Mouse (Mus musculus): ENCODE data around the gene Wdr25.
A peak's percentile ranks its signal among the peaks of the same experiment; 100 is the strongest.
"Not testable (repeated sequence)": the region's sequence is repeated elsewhere in the genome, so short reads cannot be mapped to it uniquely, and the experiment has no call there.

Wdr25 gene

GRCm38 (mm10) chr12:108892989-108893714 lies at the start of gene Wdr25:
Wdr25 (plus strand) TSS chr12:108893631.
- DNase-seq (ENCODE audit: low read depth in 1 of 2, low spot score in 2 of 2) = peak; percentile 35 to 45

GRCm38 (mm10) chr12:108848033-108848432 lies 45.4 kb upstream of the Wdr25 start:
- not testable (repeated sequence) for DNase-seq (ENCODE audit: low read depth in 1 of 2, low spot score in 2 of 2)

DNA sequence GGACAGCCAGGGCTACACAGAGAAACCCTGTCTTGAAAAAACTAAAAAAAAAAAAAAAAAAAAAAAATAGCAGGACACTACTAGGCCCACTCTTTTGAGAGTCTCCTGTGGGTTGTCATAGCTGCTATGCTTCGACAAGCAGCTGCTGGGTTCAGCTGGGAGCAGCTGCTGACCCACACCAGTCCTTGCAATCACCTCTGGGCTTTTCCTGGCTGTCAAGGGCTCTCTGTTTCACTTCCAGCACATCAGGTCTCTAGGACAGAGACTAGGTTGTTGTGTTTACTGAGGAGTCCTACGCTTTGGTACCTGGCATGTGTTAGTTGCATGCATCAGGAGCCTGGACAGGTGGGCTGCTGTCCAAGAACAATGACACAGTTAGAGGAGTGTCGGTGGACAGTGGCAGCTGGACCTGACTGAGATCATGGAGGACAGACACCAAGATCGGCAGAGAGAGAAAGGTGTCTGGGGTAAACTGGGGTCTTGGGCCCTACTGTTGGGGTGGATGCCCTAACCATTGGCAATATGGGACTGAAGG lies 43.9 kb upstream of the Wdr25 start:
- no peak for DNase-seq (ENCODE audit: low read depth in 1 of 2, low spot score in 2 of 2)

DNA sequence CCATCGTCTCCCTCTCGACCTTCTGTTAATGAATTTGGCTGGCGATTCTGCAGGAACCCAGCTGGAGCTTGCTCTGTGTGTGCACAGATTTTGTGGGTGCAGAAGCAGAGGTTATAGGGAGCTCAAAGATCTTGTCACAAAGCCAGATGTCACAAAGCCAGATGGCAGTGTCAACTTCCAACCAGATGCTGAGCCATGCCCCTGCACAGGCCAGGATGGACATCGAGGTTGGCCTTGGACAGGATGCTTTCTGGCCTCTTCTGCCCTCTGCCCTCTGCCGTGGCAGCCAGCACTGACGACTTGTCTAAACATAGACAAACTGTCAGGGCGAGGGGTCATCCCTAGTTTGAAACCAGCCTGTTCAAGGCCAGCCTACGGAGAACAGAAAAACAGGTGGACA lies 43.3 kb upstream of the Wdr25 start:
- no peak for DNase-seq (ENCODE audit: low read depth in 1 of 2, low spot score in 2 of 2)

DNA sequence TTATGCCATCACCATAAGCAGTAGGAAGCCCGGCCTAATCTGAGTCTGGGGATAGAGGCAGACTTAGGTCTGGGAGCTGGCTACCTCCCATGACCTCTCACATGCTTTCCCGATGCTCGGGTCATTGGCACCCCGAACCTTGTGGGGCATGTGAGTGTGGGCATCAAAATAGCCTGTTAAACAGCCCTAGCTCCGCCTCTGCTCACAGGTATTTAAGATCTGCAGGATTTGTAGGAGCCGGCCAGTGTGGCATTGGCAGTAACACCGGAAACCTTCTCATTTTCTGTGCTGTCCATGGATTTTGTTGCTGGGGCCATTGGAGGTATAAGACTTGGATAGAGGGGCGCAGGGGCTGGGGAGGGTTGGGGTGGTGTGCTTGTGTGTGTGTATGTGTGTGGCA lies 42.5 kb upstream of the Wdr25 start:
- DNase-seq (ENCODE audit: low read depth in 1 of 2, low spot score in 2 of 2) = no peak

GRCm38 (mm10) chr12:108852822-108853221 lies 40.6 kb upstream of the Wdr25 start:
- no peak for DNase-seq (ENCODE audit: low read depth in 1 of 2, low spot score in 2 of 2)

- DNase-seq (ENCODE audit: low read depth in 1 of 2, low spot score in 2 of 2) = no peak
These were observed 38.4 kb upstream of the Wdr25 start for GRCm38 (mm10) chr12:108855081-108855480.

DNA sequence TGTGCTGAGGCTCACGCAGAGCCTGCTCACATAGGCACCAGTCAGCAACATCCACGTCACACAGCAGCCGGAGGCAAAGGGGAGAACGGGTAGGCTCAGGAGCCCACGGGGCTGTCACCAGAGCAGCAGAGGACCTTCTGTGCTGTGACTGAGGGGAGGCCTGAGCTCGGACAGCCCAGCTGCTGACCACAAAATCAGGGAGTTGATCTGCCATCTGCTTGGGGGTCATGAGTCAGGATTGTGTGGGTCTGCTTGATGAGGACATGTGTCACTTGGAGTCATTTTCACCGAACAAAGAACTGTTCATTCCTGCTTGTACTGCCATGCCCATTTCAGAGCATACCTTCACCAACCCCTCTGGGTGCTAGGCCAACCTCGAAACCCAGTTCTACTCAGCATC lies 37.2 kb upstream of the Wdr25 start:
- no peak for DNase-seq (ENCODE audit: low read depth in 1 of 2, low spot score in 2 of 2)

DNA sequence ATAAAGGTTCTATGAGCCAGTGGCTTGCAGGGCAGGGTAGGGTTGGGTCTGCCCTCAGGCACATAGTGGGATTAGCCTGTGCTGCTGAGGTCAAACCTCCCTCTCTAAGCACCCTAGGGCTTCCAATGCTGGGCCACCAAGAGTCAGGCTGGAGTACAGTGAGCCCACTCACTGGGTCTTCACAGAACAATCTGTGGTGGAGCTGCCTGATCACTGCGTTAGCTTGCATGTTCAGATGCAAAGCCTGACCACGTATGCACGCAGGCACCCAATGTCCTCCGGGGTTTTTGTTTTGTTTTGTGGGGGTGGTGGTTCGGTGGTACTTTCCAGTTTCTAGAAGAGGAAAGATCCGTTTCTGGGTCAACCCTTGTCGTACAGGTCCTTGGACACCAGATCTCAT lies 36.3 kb upstream of the Wdr25 start:
- no peak for DNase-seq (ENCODE audit: low read depth in 1 of 2, low spot score in 2 of 2)

GRCm38 (mm10) chr12:108857589-108858184 lies 35.7 kb upstream of the Wdr25 start:
- no peak for DNase-seq (ENCODE audit: low read depth in 1 of 2, low spot score in 2 of 2)

GRCm38 (mm10) chr12:108858486-108858885 lies 34.9 kb upstream of the Wdr25 start:
- no peak for DNase-seq (ENCODE audit: low read depth in 1 of 2, low spot score in 2 of 2)

DNA sequence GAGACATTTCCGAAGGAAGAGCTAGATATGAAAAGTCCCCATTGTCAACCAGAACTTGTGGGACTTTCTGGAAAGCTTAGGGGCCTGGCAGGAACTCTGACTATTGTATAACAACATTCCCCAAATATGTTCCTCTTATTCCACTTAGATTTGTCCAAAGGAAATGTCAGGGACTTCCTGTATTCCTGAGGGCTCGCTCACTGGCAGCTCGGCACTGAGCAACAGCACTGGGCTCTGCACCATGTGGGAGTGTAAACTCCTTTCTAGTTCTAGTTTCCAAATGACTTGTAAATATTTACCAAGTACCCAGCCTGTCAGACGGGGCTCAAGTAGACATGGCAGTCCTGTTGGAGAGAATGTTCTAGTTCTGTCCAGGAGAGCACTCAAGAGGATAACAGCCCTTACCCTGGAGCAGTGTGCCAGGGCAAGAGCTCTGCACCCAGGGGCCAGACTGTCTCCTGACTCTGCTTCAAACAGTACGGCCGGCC lies 28.4 kb upstream of the Wdr25 start:
- no peak for DNase-seq (ENCODE audit: low read depth in 1 of 2, low spot score in 2 of 2)

- DNase-seq (ENCODE audit: low read depth in 1 of 2, low spot score in 2 of 2) = no peak
These were observed 23.9 kb upstream of the Wdr25 start for GRCm38 (mm10) chr12:108869575-108869974.

- no peak for DNase-seq (ENCODE audit: low read depth in 1 of 2, low spot score in 2 of 2)
These were observed 20.3 kb upstream of the Wdr25 start for GRCm38 (mm10) chr12:108873122-108873521.

- no peak for DNase-seq (ENCODE audit: low read depth in 1 of 2, low spot score in 2 of 2)
These were observed 14.3 kb upstream of the Wdr25 start for GRCm38 (mm10) chr12:108879138-108879537.

DNA sequence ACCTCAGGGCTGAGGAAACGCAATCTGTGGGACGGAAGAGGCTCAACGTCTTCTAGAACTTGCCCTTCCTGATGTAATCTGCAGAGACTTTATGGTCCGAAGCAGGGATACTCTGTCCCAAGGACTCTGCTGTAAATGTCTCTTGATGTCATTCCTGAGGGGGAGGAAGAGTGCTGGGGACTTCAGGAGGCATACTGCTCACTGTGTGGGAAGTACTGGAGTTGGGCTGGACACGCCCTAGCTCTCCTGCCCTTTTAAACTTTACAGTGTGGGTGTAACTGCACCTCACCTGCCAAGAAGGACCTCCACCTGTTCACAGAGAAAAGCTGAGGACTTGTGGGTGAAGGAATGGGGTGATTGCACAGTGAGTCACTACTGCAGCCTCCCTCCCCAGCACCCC lies 12.8 kb upstream of the Wdr25 start:
- DNase-seq (ENCODE audit: low read depth in 1 of 2, low spot score in 2 of 2) = no peak

DNA sequence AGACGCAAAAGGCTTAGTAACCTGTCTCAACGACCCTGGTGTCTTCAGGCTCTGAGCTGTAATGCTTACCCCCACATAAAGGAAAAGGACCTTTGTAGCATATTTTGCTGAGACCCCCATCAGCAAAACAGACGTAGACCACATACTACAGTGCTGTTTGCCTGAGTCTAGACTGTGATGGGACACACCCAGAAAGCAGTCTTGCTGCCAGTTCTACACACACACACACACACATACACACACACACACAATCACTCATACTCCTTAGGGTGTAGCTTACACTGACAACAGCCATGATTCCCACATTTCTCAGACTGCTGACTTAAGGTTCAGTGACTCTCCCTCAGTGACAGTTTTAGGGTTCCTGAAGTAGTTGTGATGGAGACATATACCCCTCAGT lies 12.2 kb upstream of the Wdr25 start:
- DNase-seq (ENCODE audit: low read depth in 1 of 2, low spot score in 2 of 2) = no peak

GRCm38 (mm10) chr12:108882776-108883175 lies 10.7 kb upstream of the Wdr25 start:
- no peak for DNase-seq (ENCODE audit: low read depth in 1 of 2, low spot score in 2 of 2)

- no peak for DNase-seq (ENCODE audit: low read depth in 1 of 2, low spot score in 2 of 2)
These were observed 7.5 kb upstream of the Wdr25 start for GRCm38 (mm10) chr12:108885906-108886305.

GRCm38 (mm10) chr12:108887077-108887476 lies 6.4 kb upstream of the Wdr25 start:
- DNase-seq (ENCODE audit: low read depth in 1 of 2, low spot score in 2 of 2) = no peak

DNA sequence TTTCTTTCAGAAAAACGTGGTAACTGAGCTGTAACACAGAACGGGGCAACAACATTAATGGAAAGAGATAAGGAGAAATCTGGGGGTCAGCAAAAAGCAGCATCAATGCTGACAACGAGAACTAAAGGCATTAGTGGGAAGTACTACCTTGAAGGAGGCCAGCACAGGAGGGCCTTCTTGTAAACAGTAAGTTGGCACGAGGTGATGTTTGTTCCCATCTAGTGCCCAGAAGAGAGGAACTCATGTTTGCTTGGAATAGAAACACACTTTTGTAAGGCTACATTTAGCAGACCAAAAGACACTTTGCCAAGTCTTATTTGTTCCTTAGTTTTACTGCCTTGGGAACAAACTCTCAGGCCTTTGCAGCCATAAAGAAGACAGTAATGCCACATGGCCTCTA lies 4.8 kb upstream of the Wdr25 start:
- DNase-seq (ENCODE audit: low read depth in 1 of 2, low spot score in 2 of 2) = no peak

DNA sequence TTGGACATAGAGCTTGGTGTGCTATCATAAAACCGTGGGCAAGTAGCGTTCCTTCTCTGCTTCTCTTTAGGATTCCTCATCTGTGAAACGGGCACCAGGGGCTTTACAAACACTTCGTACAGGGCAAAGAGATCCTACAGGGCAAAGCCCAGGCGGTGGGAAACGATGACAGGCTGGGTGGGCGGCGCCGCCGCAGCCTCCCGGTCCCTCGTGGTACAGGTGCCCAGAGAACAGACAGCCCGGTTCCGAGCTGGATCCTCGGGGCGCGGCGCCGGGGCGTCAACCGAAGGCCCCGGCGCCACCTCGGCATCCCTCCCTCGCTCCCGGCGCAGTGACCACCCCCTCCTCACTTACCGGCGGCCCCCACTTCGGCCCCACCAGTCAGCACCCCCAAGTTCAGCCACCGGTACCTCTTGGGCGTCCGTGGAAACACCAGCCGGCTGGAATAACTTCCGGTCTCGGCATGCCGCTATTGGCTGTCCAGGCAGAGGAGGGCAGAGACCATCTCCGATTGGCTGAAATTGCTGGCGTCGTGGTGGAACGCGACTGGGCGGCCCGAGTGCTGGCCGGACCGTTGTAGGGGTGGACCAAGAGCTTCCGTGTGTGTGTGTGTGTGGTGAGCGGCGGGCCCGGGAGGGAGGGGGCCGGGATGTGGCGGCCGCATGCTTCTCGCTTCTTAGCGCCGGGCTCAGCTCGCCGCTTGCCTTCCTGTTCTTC lies 442 bp downstream of the Wdr25 start, which contains the start of gene Wars:
Gene Wars (minus strand): TSS at position 460 of the 717 bp plus-strand sequence.
- peak; percentile 87 to 88 for DNase-seq (ENCODE audit: low read depth in 1 of 2, low spot score in 2 of 2)

Measured in monocyte, adult 2 months (primary cell).